Mouse (Mus musculus) midbrain, embryonic 10.5 days (tissue): ENCODE measurements around the gene Nav2. TPM values are rescaled to one million over a fixed set of nuclear protein-coding genes. Genes with fewer than 3 reads are reported as not detected.

ENCODE experiments used
- DNase-seq: peaks from one replicate; pipeline ENCODE4 v3.0.0-alpha.2; 2017; ENCODE audit warnings: low spot score
- H3K27ac ChIP-seq: fragments of 300-500 bp; sonication (generic); replicated peaks from 2 replicates; pipeline ENCODE4 v1.5.1; 2016; ENCODE audit warnings: mild to moderate bottlenecking
- H3K27me3 ChIP-seq: fragments of 300-500 bp; sonication (generic); 2 replicates; pipeline ENCODE4 v1.6.1; 2016; ENCODE audit warnings: low read depth, mild to moderate bottlenecking; ENCODE audit not compliant: poor library complexity, severe bottlenecking
- H3K36me3 ChIP-seq: fragments of 300-500 bp; sonication (generic); 2 replicates; pipeline ENCODE4 v1.6.1; 2016; ENCODE audit warnings: mild to moderate bottlenecking, moderate library complexity
- H3K4me1 ChIP-seq: fragments of 300-500 bp; sonication (generic); 2 replicates; pipeline ENCODE4 v1.6.1; 2016
- H3K4me3 ChIP-seq: fragments of 300-500 bp; sonication (generic); 2 replicates; pipeline ENCODE4 v1.5.1; 2016; ENCODE audit warnings: mild to moderate bottlenecking, moderate library complexity
- H3K9me3 ChIP-seq: fragments of 300-500 bp; sonication (generic); replicated peaks from 2 replicates; pipeline ENCODE4 v1.6.1; 2016; ENCODE audit warnings: mild to moderate bottlenecking
- WGBS: fragments of 180-500 bp; shearing (Covaris S2); methylation state at CpG from one replicate; pipeline ENCODE4 v1.1.7; 2016; 5-methylcytosine and 5-hydroxymethylcytosine counted together
- polyA plus RNA-seq: library from polyadenylated mRNA; unstranded; fragments of >200 nt; fragmentation: Nextera tagmentation; extraction: Ambion mirVana; gene quantifications from 2 replicates; pipeline ENCODE4 v1.2.1, GENCODE M21; 2016

Nav2 gene
- polyA plus RNA-seq, 1 experiment from 2014 or later = 13.7 TPM

DNA sequence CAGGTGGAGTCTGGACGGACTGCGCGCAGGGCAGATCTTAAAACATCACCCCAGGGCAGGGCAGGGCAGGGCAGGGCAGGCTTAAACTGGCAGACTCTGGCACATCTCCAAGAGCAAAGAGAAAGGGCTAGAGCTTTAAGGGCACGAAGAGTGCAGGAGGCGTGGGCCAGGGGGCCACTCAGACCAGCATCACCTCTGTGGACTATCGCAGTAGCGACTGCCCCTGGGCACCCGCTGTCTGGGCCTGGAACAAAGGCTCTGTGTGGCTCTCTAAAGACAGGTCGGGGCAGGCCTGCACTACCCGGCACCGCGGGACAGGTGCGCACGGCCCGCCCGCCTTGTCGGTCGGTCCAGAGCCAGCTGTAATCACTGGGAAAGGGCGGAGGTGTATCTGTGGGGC, 491.9 kb downstream of the Nav2 start:
- DNase-seq = no peak
- H3K4me3 ChIP-seq = no peak overlapping the region
- H3K4me1 ChIP-seq = peaks cover 29% of the 10 kb centered on the region
- no peaks in the 10 kb centered on the region for H3K9me3 ChIP-seq
- H3K27ac ChIP-seq = peak overlapping the region; percentile 19; the same call in 1 of the 2 replicates
- H3K27me3 ChIP-seq = no peaks in the 10 kb centered on the region
- no peaks in the 10 kb centered on the region for H3K36me3 ChIP-seq
- 92% methylated on average over 19 of the region's 19 CpGs for WGBS

- peaks cover 18% of the 10 kb centered on the region for H3K4me1 ChIP-seq
- no peaks in the 10 kb centered on the region for H3K9me3 ChIP-seq
- DNase-seq = no peak
- WGBS = 92% methylated on average over 5 of the region's 5 CpGs
- no peak overlapping the region for H3K4me3 ChIP-seq
- H3K27ac ChIP-seq = no peak overlapping the region
- H3K36me3 ChIP-seq = no peaks in the 10 kb centered on the region
- no peaks in the 10 kb centered on the region for H3K27me3 ChIP-seq
Observed at GRCm38 (mm10) chr7:49402526-49402925, 494.0 kb downstream of the Nav2 start.

GRCm38 (mm10) chr7:49407688-49408087, 499.2 kb downstream of the Nav2 start:
- no peak overlapping the region for H3K27ac ChIP-seq
- H3K27me3 ChIP-seq = no peaks in the 10 kb centered on the region
- peaks cover 5% of the 10 kb centered on the region for H3K4me1 ChIP-seq
- no peak overlapping the region for H3K4me3 ChIP-seq
- WGBS = 94% methylated on average over 9 of the region's 9 CpGs
- H3K36me3 ChIP-seq = peaks cover 18% of the 10 kb centered on the region
- DNase-seq = no peak
- H3K9me3 ChIP-seq = no peaks in the 10 kb centered on the region

DNA sequence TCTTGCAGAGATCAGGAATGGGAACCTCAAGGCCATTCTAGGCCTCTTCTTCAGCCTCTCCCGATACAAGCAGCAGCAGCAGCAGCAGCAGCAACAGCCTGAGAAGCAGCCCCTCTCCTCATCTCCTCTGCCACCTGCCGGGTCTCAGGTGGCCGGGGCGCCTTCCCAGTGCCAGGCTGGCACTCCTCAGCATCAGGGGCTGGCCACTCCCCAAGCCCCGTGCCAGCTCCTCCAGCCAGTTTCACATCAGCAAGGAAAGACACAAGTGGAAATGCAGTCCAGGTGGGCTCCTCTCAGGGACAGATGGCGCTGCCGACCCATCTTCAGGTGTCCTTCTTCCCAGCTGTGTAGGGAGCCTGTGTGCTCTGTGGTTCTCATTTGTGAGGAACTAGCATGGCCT, 500.1 kb downstream of the Nav2 start:
- no peaks in the 10 kb centered on the region for H3K9me3 ChIP-seq
- no peak for DNase-seq
- 92% methylated on average over 7 of the region's 7 CpGs for WGBS
- no peak overlapping the region for H3K27ac ChIP-seq
- peaks cover 5% of the 10 kb centered on the region for H3K4me1 ChIP-seq
- no peaks in the 10 kb centered on the region for H3K27me3 ChIP-seq
- H3K4me3 ChIP-seq = no peak overlapping the region
- H3K36me3 ChIP-seq = peaks cover 26% of the 10 kb centered on the region

DNA sequence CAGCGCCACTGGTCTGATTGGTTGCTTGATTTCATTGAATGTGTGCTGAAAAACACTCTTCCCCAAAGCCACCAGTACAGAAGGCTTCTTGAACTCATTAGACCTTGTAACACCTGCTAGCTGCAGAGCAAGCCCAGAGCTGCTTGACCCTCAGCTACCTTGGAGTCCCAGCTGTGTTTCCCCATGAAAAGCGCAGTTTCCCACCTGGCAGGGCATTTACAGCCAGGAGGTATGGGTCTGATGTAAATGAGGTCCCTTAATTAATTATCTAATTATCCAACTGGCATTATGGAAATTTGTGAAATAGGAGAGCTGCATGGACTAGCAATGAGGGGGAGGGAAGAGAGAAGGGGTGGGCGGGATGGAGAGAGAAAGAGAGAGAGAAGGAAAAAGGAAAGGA, 500.7 kb downstream of the Nav2 start:
- DNase-seq = no peak
- 93% methylated on average over 3 of the region's 3 CpGs for whole genome bisulfite sequencing
- H3K9me3 ChIP-seq = no peaks in the 10 kb centered on the region

GRCm38 (mm10) chr7:49410188-49410587, 501.7 kb downstream of the Nav2 start:
- Histone ChIP-seq H3K27me3 (no peaks in the 10 kb centered on the region), H3K27ac (no peak overlapping the region), H3K36me3 (peaks cover 33% of the 10 kb centered on the region), H3K9me3 (no peaks in the 10 kb centered on the region), H3K4me1 (no peaks in the 10 kb centered on the region), H3K4me3 (no peak overlapping the region)
- 90% methylated on average over 5 of the region's 5 CpGs for WGBS
- DNase-seq = no peak

More for the DNA sequence above, 500.7 kb downstream of the Nav2 start:
- H3K36me3 ChIP-seq = peaks cover 32% of the 10 kb centered on the region
- no peak overlapping the region for H3K4me3 ChIP-seq
- no peak overlapping the region for H3K27ac ChIP-seq
- no peaks in the 10 kb centered on the region for H3K27me3 ChIP-seq
- H3K4me1 ChIP-seq = peaks cover 5% of the 10 kb centered on the region

GRCm38 (mm10) chr7:49410892-49411291, 502.4 kb downstream of the Nav2 start:
- WGBS = 90% methylated on average over 4 of the region's 4 CpGs
- H3K36me3 ChIP-seq = peaks cover 35% of the 10 kb centered on the region

DNA sequence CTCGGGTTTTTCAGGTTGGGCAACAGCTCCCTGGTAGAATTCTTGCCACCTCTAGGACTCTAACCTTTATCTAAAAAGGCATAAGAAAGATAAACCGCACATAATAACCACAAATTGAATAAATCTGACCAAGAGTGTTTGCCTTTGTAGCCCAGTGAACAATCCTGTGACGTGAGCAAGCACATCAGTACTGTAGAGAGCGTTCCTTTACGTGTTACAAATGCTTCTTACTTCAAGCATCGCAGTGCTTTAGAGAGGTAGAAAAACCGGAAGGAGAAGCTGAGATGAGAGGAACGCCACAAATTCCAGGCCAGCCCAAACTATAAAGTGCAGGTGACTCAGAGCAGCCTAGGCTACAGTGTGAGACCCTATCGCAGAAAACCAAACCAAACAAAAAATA, 503.3 kb downstream of the Nav2 start:
- DNase-seq = no peak
- Histone ChIP-seq H3K36me3 (peaks cover 35% of the 10 kb centered on the region), H3K27me3 (no peaks in the 10 kb centered on the region), H3K27ac (no peak overlapping the region), H3K9me3 (no peaks in the 10 kb centered on the region), H3K4me3 (no peak overlapping the region), H3K4me1 (no peaks in the 10 kb centered on the region)
- 94% methylated on average over 9 of the region's 9 CpGs for WGBS

More at GRCm38 (mm10) chr7:49410892-49411291, 502.4 kb downstream of the Nav2 start:
- Histone ChIP-seq H3K9me3 (no peaks in the 10 kb centered on the region), H3K4me3 (no peak overlapping the region), H3K4me1 (no peaks in the 10 kb centered on the region), H3K27me3 (no peaks in the 10 kb centered on the region), H3K27ac (no peak overlapping the region)
- DNase-seq = no peak

GRCm38 (mm10) chr7:49415131-49415530, 506.6 kb downstream of the Nav2 start:
- DNase-seq = no peak
- Histone ChIP-seq H3K36me3 (peaks cover 26% of the 10 kb centered on the region), H3K4me1 (no peaks in the 10 kb centered on the region), H3K9me3 (no peaks in the 10 kb centered on the region), H3K4me3 (no peak overlapping the region), H3K27ac (no peak overlapping the region), H3K27me3 (no peaks in the 10 kb centered on the region)
- WGBS = 93% methylated on average over 7 of the region's 7 CpGs

- DNase-seq = no peak
- WGBS = 94% methylated on average over 12 of the region's 12 CpGs
- Histone ChIP-seq H3K27me3 (no peaks in the 10 kb centered on the region), H3K36me3 (peaks cover 29% of the 10 kb centered on the region), H3K27ac (no peak overlapping the region; the same call in 1 of the 2 replicates), H3K4me3 (no peak overlapping the region), H3K4me1 (no peaks in the 10 kb centered on the region), H3K9me3 (no peaks in the 10 kb centered on the region)
Observed at GRCm38 (mm10) chr7:49415716-49416115, 507.2 kb downstream of the Nav2 start.

DNA sequence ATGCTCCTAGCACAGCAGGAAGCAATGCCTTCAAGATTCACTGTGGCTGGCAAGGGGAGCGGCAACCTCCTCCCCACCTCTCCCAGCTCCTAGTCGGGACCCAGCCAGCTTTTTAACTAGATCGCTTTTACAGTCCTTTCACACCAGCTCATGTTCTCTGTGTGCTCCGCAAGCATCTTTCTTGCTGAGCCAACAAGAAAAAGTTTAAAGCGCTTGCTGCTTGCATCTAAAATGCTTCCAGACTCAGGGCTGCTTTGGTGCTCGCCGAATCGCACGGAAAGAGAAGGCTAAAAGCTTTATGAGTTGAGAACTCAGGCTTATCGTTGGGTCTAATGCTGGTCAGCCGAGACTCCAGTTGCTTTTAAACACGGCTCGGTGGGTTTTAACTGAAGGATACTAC, 510.3 kb downstream of the Nav2 start:
- peaks cover 16% of the 10 kb centered on the region for H3K36me3 ChIP-seq
- no peak overlapping the region for H3K27ac ChIP-seq
- H3K27me3 ChIP-seq = no peaks in the 10 kb centered on the region
- H3K4me3 ChIP-seq = no peak overlapping the region
- peaks cover 9% of the 10 kb centered on the region for H3K4me1 ChIP-seq
- no peak for DNase-seq
- H3K9me3 ChIP-seq = no peaks in the 10 kb centered on the region
- 89% methylated on average over 13 of the region's 13 CpGs for WGBS

DNA sequence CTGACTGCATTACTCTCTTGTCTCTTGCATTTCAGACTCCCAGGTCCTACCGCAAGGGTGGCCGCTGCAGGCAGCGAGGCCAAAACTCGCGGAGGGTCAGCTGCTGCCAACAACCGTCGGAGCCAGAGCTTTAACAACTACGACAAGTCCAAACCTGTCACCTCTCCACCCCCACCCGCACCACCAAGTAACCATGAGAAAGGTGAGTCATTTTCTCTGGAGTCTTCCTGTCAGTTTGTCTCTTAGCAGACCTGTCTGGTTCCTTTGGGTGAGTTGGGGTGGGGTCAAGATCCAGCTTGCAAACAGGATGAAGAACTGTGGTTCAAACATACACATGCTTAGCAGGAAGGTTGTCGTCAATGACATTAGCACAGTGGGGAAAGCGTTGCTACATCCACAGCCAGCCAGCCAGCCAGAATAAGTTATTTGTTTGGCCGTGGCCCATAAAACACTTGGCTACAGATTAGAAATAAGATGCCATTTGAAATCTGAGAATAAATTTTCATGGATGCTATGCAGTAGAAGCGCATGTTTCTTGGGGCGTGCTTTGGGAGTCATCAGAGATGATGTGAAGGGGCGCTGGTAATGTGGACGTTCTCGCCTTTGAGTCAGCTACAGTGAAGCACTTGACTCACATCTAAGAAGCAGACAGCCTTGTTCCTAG, 511.8 kb downstream of the Nav2 start:
- peaks cover 11% of the 10 kb centered on the region; the same call in 1 of the 2 replicates for H3K36me3 ChIP-seq
- WGBS = 96% methylated on average over 17 of the region's 17 CpGs
- H3K27ac ChIP-seq = no peak overlapping the region
- no peaks in the 10 kb centered on the region for H3K27me3 ChIP-seq
- DNase-seq = no peak
- no peak overlapping the region for H3K4me3 ChIP-seq
- peaks cover 16% of the 10 kb centered on the region for H3K4me1 ChIP-seq
- no peaks in the 10 kb centered on the region for H3K9me3 ChIP-seq

- H3K27me3 ChIP-seq = no peaks in the 10 kb centered on the region
- no peak overlapping the region for H3K27ac ChIP-seq
- peaks cover 20% of the 10 kb centered on the region for H3K4me1 ChIP-seq
- WGBS = 81% methylated on average over 4 of the region's 4 CpGs
- H3K4me3 ChIP-seq = no peak overlapping the region
- no peak for DNase-seq
- peaks cover 9% of the 10 kb centered on the region; the same call in 1 of the 2 replicates for H3K36me3 ChIP-seq
- no peaks in the 10 kb centered on the region for H3K9me3 ChIP-seq
Observed at GRCm38 (mm10) chr7:49421261-49421660, 512.7 kb downstream of the Nav2 start.
